Mouse (Mus musculus) liver, adult 2 months (tissue): ENCODE data around the gene Pafah2. TPM values are rescaled to one million over a fixed set of nuclear protein-coding genes. Genes with fewer than 3 reads are reported as not detected.

Experiments
- DNase-seq: peaks from one replicate; pipeline ENCODE4 v3.0.0-alpha.2; 2011; ENCODE audit warnings: low read depth, low spot score; ENCODE audit errors: extremely low read depth
- H3K27ac ChIP-seq: fragments of 200-500 bp; replicated peaks from 2 replicates; pipeline ENCODE4 v1.5.1; 2012; ENCODE audit warnings: low read depth, mild to moderate bottlenecking, control low read depth, inconsistent platforms, low read length; ENCODE audit not compliant: insufficient read depth
- H3K27me3 ChIP-seq: fragments of 200-500 bp; 2 replicates; pipeline ENCODE4 v1.6.1; 2012; ENCODE audit warnings: mild to moderate bottlenecking, moderate library complexity, low read length, inconsistent platforms; ENCODE audit not compliant: control insufficient read depth, insufficient read depth
- H3K36me3 ChIP-seq: fragments of 200-500 bp; 2 replicates; pipeline ENCODE4 v1.6.1; 2012; ENCODE audit warnings: low read length, inconsistent platforms; ENCODE audit not compliant: control insufficient read depth, insufficient read depth
- H3K4me1 ChIP-seq: fragments of 200-500 bp; 2 replicates; pipeline ENCODE4 v1.6.1; 2011; ENCODE audit warnings: low read length; ENCODE audit not compliant: control insufficient read depth, insufficient read depth
- H3K4me3 ChIP-seq: fragments of 200-500 bp; 2 replicates; pipeline ENCODE4 v1.5.1; 2011; ENCODE audit warnings: low read depth, mild to moderate bottlenecking, control low read depth, low read length, moderate library complexity; ENCODE audit not compliant: insufficient read depth
- H3K79me2 ChIP-seq: fragments of 200-500 bp; 2 replicates; pipeline ENCODE4 v1.6.1; 2012; ENCODE audit warnings: inconsistent platforms, mild to moderate bottlenecking, low read length, moderate library complexity; ENCODE audit not compliant: control insufficient read depth, insufficient read depth
- H3K9ac ChIP-seq: fragments of 200-500 bp; 2 replicates; pipeline ENCODE4 v1.6.1; 2012; ENCODE audit warnings: low read depth, mild to moderate bottlenecking, control low read depth, inconsistent platforms, low read length
- CTCF ChIP-seq: fragments of 200-500 bp; IDR thresholded peaks from 2 replicates; pipeline ENCODE4 v1.5.1; 2011; ENCODE audit warnings: low read depth, low read length, control low read depth
- POLR2A ChIP-seq: fragments of 200-500 bp; IDR thresholded peaks from 2 replicates; pipeline ENCODE4 v1.6.1; 2011; ENCODE audit warnings: low read length, control low read depth; ENCODE audit not compliant: insufficient read depth; ENCODE audit errors: extremely low read depth
- WGBS: fragments of 180-500 bp; shearing (Covaris S2); methylation state at CpG from one replicate; pipeline ENCODE4 v1.1.7; 2018; 5-methylcytosine and 5-hydroxymethylcytosine counted together
- polyA plus RNA-seq: library from polyadenylated mRNA; depleted of rRNA; stranded (reverse); fragments of >200 nt; gene quantifications from 2 replicates; pipeline ENCODE4 v1.2.3, GENCODE M21; 2012
- total RNA-seq: library from RNA; depleted of rRNA; stranded (reverse); fragments of >200 nt; gene quantifications from 2 replicates; pipeline ENCODE4 v1.2.3, GENCODE M21; 2014

Gene Pafah2
- total and polyA plus RNA-seq, 2 experiments: 74.7 to 79.3 TPM

GRCm38 (mm10) chr4:134416177-134416576, 20.1 kb downstream of the Pafah2 start:
- no peak overlapping the region for H3K4me3 ChIP-seq
- H3K36me3 ChIP-seq: peaks cover 45% of the 10 kb centered on the region
- H3K4me1 ChIP-seq: no peaks in the 10 kb centered on the region
- TF ChIP-seq POLR2A (no peak), CTCF (no peak)
- no peak overlapping the region for H3K27ac ChIP-seq
- WGBS: 95% methylated on average over 17 of the region's 17 CpGs
- H3K27me3 ChIP-seq: no peaks in the 10 kb centered on the region
- no peaks in the 10 kb centered on the region for H3K79me2 ChIP-seq
- H3K9ac ChIP-seq: no peak overlapping the region
- no peak for DNase-seq

GRCm38 (mm10) chr4:134416602-134417001, 20.5 kb downstream of the Pafah2 start:
- TF ChIP-seq CTCF (no peak), POLR2A (no peak)
- Histone ChIP-seq H3K27ac (no peak overlapping the region), H3K4me3 (no peak overlapping the region), H3K27me3 (no peaks in the 10 kb centered on the region), H3K9ac (no peak overlapping the region), H3K4me1 (no peaks in the 10 kb centered on the region), H3K79me2 (no peaks in the 10 kb centered on the region), H3K36me3 (peaks cover 49% of the 10 kb centered on the region)
- DNase-seq: no peak
- WGBS: 95% methylated on average over 15 of the region's 15 CpGs

- Histone ChIP-seq H3K27me3 (no peaks in the 10 kb centered on the region), H3K9ac (no peak overlapping the region), H3K27ac (no peak overlapping the region), H3K79me2 (no peaks in the 10 kb centered on the region), H3K36me3 (peaks cover 48% of the 10 kb centered on the region), H3K4me3 (no peak overlapping the region), H3K4me1 (no peaks in the 10 kb centered on the region)
- TF ChIP-seq CTCF: no peak
- no peak for TF ChIP-seq POLR2A
- 91% methylated on average over 7 of the region's 7 CpGs for WGBS
- no peak for DNase-seq
These were observed 21.0 kb downstream of the Pafah2 start for GRCm38 (mm10) chr4:134417111-134417510.

GRCm38 (mm10) chr4:134421971-134422370, 25.9 kb downstream of the Pafah2 start:
- 85% methylated on average over 11 of the region's 11 CpGs for WGBS
- Histone ChIP-seq H3K79me2 (no peaks in the 10 kb centered on the region), H3K4me3 (no peak overlapping the region), H3K4me1 (no peaks in the 10 kb centered on the region), H3K27ac (no peak overlapping the region), H3K27me3 (no peaks in the 10 kb centered on the region), H3K36me3 (peaks cover 42% of the 10 kb centered on the region), H3K9ac (no peak overlapping the region)
- DNase-seq: no peak
- no peak for TF ChIP-seq CTCF
- TF ChIP-seq POLR2A: no peak

GRCm38 (mm10) chr4:134423949-134424348, 27.8 kb downstream of the Pafah2 start:
- no peaks in the 10 kb centered on the region for H3K79me2 ChIP-seq
- H3K27me3 ChIP-seq: no peaks in the 10 kb centered on the region
- H3K4me3 ChIP-seq: no peak overlapping the region
- H3K9ac ChIP-seq: no peak overlapping the region
- no peaks in the 10 kb centered on the region for H3K4me1 ChIP-seq
- WGBS: 94% methylated on average over 7 of the region's 7 CpGs
- no peak for TF ChIP-seq CTCF
- TF ChIP-seq POLR2A: no peak
- no peak for DNase-seq
- H3K27ac ChIP-seq: no peak overlapping the region
- H3K36me3 ChIP-seq: peaks cover 35% of the 10 kb centered on the region

- Histone ChIP-seq H3K9ac (no peak overlapping the region), H3K27ac (no peak overlapping the region), H3K4me3 (no peak overlapping the region), H3K4me1 (no peaks in the 10 kb centered on the region), H3K36me3 (peaks cover 32% of the 10 kb centered on the region), H3K79me2 (no peaks in the 10 kb centered on the region), H3K27me3 (no peaks in the 10 kb centered on the region)
- TF ChIP-seq POLR2A: no peak
- no peak for TF ChIP-seq CTCF
- no peak for DNase-seq
- 90% methylated on average over 7 of the region's 7 CpGs for WGBS
These were observed 29.0 kb downstream of the Pafah2 start for GRCm38 (mm10) chr4:134425088-134425487.
